Mouse (Mus musculus) limb, embryonic 13.5 days (tissue): ENCODE measurements around the gene Lrrc1. TPM values are rescaled to one million over a fixed set of nuclear protein-coding genes. Genes with fewer than 3 reads are reported as not detected.

Experiments
- ATAC-seq: fragments of 200-750 bp; cut with Nextera tagmentation; 2 replicates; pipeline ENCODE4 v1.8.0; 2017; ENCODE audit warnings: low read depth, moderate number of reproducible peaks, moderate TSS enrichment; ENCODE audit not compliant: low FRiP score
- H3K27ac ChIP-seq: fragments of 300-500 bp; sonication (generic); 2 replicates; pipeline ENCODE4 v1.5.1; 2015; ENCODE audit warnings: inconsistent platforms, mild to moderate bottlenecking, moderate library complexity
- H3K27me3 ChIP-seq: fragments of 300-500 bp; sonication (generic); 2 replicates; pipeline ENCODE4 v1.6.1; 2015; ENCODE audit warnings: mild to moderate bottlenecking, inconsistent platforms
- H3K36me3 ChIP-seq: fragments of 300-500 bp; sonication (generic); 2 replicates; pipeline ENCODE4 v1.6.1; 2015; ENCODE audit warnings: inconsistent platforms, mild to moderate bottlenecking, moderate library complexity
- H3K4me1 ChIP-seq: fragments of 300-500 bp; sonication (generic); 2 replicates; pipeline ENCODE4 v1.6.1; 2015; ENCODE audit warnings: inconsistent platforms
- H3K4me2 ChIP-seq: fragments of 300-500 bp; sonication (generic); replicated peaks from 2 replicates; pipeline ENCODE4 v1.6.1; 2015; ENCODE audit warnings: inconsistent platforms, mild to moderate bottlenecking, moderate library complexity
- H3K4me3 ChIP-seq: fragments of 300-500 bp; sonication (generic); 2 replicates; pipeline ENCODE4 v1.5.1; 2015; ENCODE audit warnings: moderate library complexity, mild to moderate bottlenecking, inconsistent platforms
- H3K9ac ChIP-seq: fragments of 300-500 bp; sonication (generic); 2 replicates; pipeline ENCODE4 v1.6.1; 2015; ENCODE audit warnings: mild to moderate bottlenecking, inconsistent platforms
- H3K9me3 ChIP-seq: fragments of 300-500 bp; sonication (generic); 2 replicates; pipeline ENCODE4 v1.6.1; 2016; ENCODE audit warnings: inconsistent platforms
- whole genome bisulfite sequencing: fragments of 180-500 bp; shearing (Covaris S2); methylation state at CpG from one replicate; pipeline ENCODE4 v1.1.7; 2015; 5-methylcytosine and 5-hydroxymethylcytosine counted together
- polyA plus RNA-seq: library from polyadenylated mRNA; unstranded; fragments of >200 nt; fragmentation: Nextera tagmentation; extraction: Ambion mirVana; gene quantifications from 2 replicates; pipeline ENCODE4 v1.2.1, GENCODE M21; 2015

Gene Lrrc1
- polyA plus RNA-seq, 1 experiment from 2014 or later, result 12.2 TPM

- ATAC-seq, result no peak
- Histone ChIP-seq H3K36me3 (no peaks in the 10 kb centered on the region), H3K9me3 (no peaks in the 10 kb centered on the region), H3K9ac (no peak overlapping the region), H3K27ac (no peak overlapping the region), H3K4me2 (no peak overlapping the region), H3K27me3 (no peaks in the 10 kb centered on the region), H3K4me3 (no peak overlapping the region), H3K4me1 (peaks cover 20% of the 10 kb centered on the region)
- 87% methylated on average over 7 of the region's 7 CpGs for WGBS
Observed at GRCm38 (mm10) chr9:77410524-77410923, 134.1 kb downstream of the Lrrc1 start.

- H3K36me3 ChIP-seq, result no peaks in the 10 kb centered on the region
- no peaks in the 10 kb centered on the region for H3K9me3 ChIP-seq
- no peak overlapping the region for H3K4me3 ChIP-seq
- no peak overlapping the region for H3K4me2 ChIP-seq
- H3K4me1 ChIP-seq, result peaks cover 17% of the 10 kb centered on the region
- H3K27ac ChIP-seq, result no peak overlapping the region
- ATAC-seq, result no peak
- WGBS, result 42% methylated on average over 6 of the region's 6 CpGs
- no peak overlapping the region for H3K9ac ChIP-seq
- no peaks in the 10 kb centered on the region for H3K27me3 ChIP-seq
Observed at GRCm38 (mm10) chr9:77408053-77408603, 136.5 kb downstream of the Lrrc1 start.

- no peak for ATAC-seq
- no peaks in the 10 kb centered on the region for H3K9me3 ChIP-seq
- H3K9ac ChIP-seq, result no peak overlapping the region
- H3K36me3 ChIP-seq, result no peaks in the 10 kb centered on the region
- H3K27me3 ChIP-seq, result no peaks in the 10 kb centered on the region
- no peak overlapping the region for H3K4me2 ChIP-seq
- peaks cover 9% of the 10 kb centered on the region for H3K4me1 ChIP-seq
- 56% methylated on average over 7 of the region's 7 CpGs for WGBS
- no peak overlapping the region for H3K27ac ChIP-seq
- H3K4me3 ChIP-seq, result no peak overlapping the region
Observed at GRCm38 (mm10) chr9:77406906-77407305, 137.8 kb downstream of the Lrrc1 start.

- no peaks in the 10 kb centered on the region for H3K4me1 ChIP-seq
- no peak overlapping the region for H3K4me3 ChIP-seq
- H3K27me3 ChIP-seq, result no peaks in the 10 kb centered on the region
- no peaks in the 10 kb centered on the region for H3K9me3 ChIP-seq
- H3K27ac ChIP-seq, result no peak overlapping the region
- no peak for ATAC-seq
- H3K4me2 ChIP-seq, result no peak overlapping the region
- WGBS, result 83% methylated on average over 4 of the region's 4 CpGs
- no peaks in the 10 kb centered on the region for H3K36me3 ChIP-seq
- no peak overlapping the region for H3K9ac ChIP-seq
Observed at GRCm38 (mm10) chr9:77404458-77404857, 140.2 kb downstream of the Lrrc1 start.

GRCm38 (mm10) chr9:77403961-77404360 is 140.7 kb downstream of the Lrrc1 start:
- H3K36me3 ChIP-seq, result no peaks in the 10 kb centered on the region
- 80% methylated on average over 6 of the region's 6 CpGs for WGBS
- H3K4me3 ChIP-seq, result no peak overlapping the region
- H3K27me3 ChIP-seq, result no peaks in the 10 kb centered on the region
- H3K9me3 ChIP-seq, result no peaks in the 10 kb centered on the region
- no peak overlapping the region for H3K9ac ChIP-seq
- no peak overlapping the region for H3K27ac ChIP-seq
- H3K4me1 ChIP-seq, result no peaks in the 10 kb centered on the region
- no peak overlapping the region for H3K4me2 ChIP-seq
- ATAC-seq, result no peak

GRCm38 (mm10) chr9:77402971-77403370 is 141.7 kb downstream of the Lrrc1 start:
- 93% methylated on average over 1 of the region's 1 CpGs for WGBS
- H3K4me3 ChIP-seq, result no peak overlapping the region
- no peaks in the 10 kb centered on the region for H3K36me3 ChIP-seq
- no peak overlapping the region for H3K9ac ChIP-seq
- no peaks in the 10 kb centered on the region for H3K9me3 ChIP-seq
- no peak overlapping the region for H3K27ac ChIP-seq
- H3K27me3 ChIP-seq, result no peaks in the 10 kb centered on the region
- no peak for ATAC-seq
- no peaks in the 10 kb centered on the region for H3K4me1 ChIP-seq
- no peak overlapping the region for H3K4me2 ChIP-seq

GRCm38 (mm10) chr9:77399801-77400200 is 144.9 kb downstream of the Lrrc1 start:
- no peak overlapping the region for H3K27ac ChIP-seq
- ATAC-seq, result no peak
- H3K36me3 ChIP-seq, result no peaks in the 10 kb centered on the region
- no peak overlapping the region for H3K4me3 ChIP-seq
- whole genome bisulfite sequencing, result 92% methylated on average over 5 of the region's 5 CpGs
- no peaks in the 10 kb centered on the region for H3K27me3 ChIP-seq
- no peak overlapping the region for H3K4me2 ChIP-seq
- H3K9me3 ChIP-seq, result no peaks in the 10 kb centered on the region
- H3K4me1 ChIP-seq, result no peaks in the 10 kb centered on the region
- no peak overlapping the region for H3K9ac ChIP-seq

- no peaks in the 10 kb centered on the region for H3K27me3 ChIP-seq
- H3K9ac ChIP-seq, result no peak overlapping the region
- no peak for ATAC-seq
- WGBS, result 56% methylated on average over 13 of the region's 13 CpGs
- H3K9me3 ChIP-seq, result no peaks in the 10 kb centered on the region
- no peak overlapping the region for H3K4me3 ChIP-seq
- H3K4me2 ChIP-seq, result no peak overlapping the region
- no peaks in the 10 kb centered on the region for H3K36me3 ChIP-seq
- H3K4me1 ChIP-seq, result no peaks in the 10 kb centered on the region
- H3K27ac ChIP-seq, result no peak overlapping the region
Observed at GRCm38 (mm10) chr9:77398856-77399631, 145.6 kb downstream of the Lrrc1 start.

GRCm38 (mm10) chr9:77397027-77397426 is 147.6 kb downstream of the Lrrc1 start:
- Histone ChIP-seq H3K36me3 (no peaks in the 10 kb centered on the region), H3K27me3 (no peaks in the 10 kb centered on the region), H3K9me3 (no peaks in the 10 kb centered on the region), H3K4me1 (no peaks in the 10 kb centered on the region), H3K27ac (no peak overlapping the region), H3K4me2 (no peak overlapping the region), H3K4me3 (no peak overlapping the region), H3K9ac (no peak overlapping the region)
- 56% methylated on average over 4 of the region's 4 CpGs for WGBS
- no peak for ATAC-seq

GRCm38 (mm10) chr9:77391248-77391647 is 153.4 kb downstream of the Lrrc1 start:
- H3K36me3 ChIP-seq, result no peaks in the 10 kb centered on the region
- H3K27me3 ChIP-seq, result no peaks in the 10 kb centered on the region
- no peak overlapping the region for H3K27ac ChIP-seq
- H3K4me2 ChIP-seq, result no peak overlapping the region
- no peaks in the 10 kb centered on the region for H3K9me3 ChIP-seq
- no peak for ATAC-seq
- H3K9ac ChIP-seq, result no peak overlapping the region
- H3K4me3 ChIP-seq, result no peak overlapping the region
- H3K4me1 ChIP-seq, result no peaks in the 10 kb centered on the region
- 94% methylated on average over 10 of the region's 10 CpGs for WGBS

- Histone ChIP-seq H3K4me3 (no peak overlapping the region), H3K9me3 (no peaks in the 10 kb centered on the region), H3K4me2 (no peak overlapping the region), H3K27ac (no peak overlapping the region), H3K4me1 (peaks cover 8% of the 10 kb centered on the region), H3K36me3 (no peaks in the 10 kb centered on the region), H3K27me3 (no peaks in the 10 kb centered on the region), H3K9ac (no peak overlapping the region)
- ATAC-seq, result no peak
- WGBS, result 89% methylated on average over 8 of the region's 8 CpGs
Observed at GRCm38 (mm10) chr9:77388956-77389355, 155.7 kb downstream of the Lrrc1 start.

- Histone ChIP-seq H3K4me3 (no peak overlapping the region), H3K9ac (no peak overlapping the region), H3K9me3 (no peaks in the 10 kb centered on the region), H3K4me1 (peaks cover 17% of the 10 kb centered on the region), H3K36me3 (no peaks in the 10 kb centered on the region), H3K27ac (no peak overlapping the region), H3K4me2 (no peak overlapping the region), H3K27me3 (no peaks in the 10 kb centered on the region)
- 33% methylated on average over 1 of the region's 1 CpGs for WGBS
- ATAC-seq, result no peak
Observed at GRCm38 (mm10) chr9:77386751-77387150, 157.9 kb downstream of the Lrrc1 start.

GRCm38 (mm10) chr9:77385611-77386010 is 159.1 kb downstream of the Lrrc1 start:
- H3K4me3 ChIP-seq, result no peak overlapping the region
- no peaks in the 10 kb centered on the region for H3K36me3 ChIP-seq
- no peaks in the 10 kb centered on the region for H3K9me3 ChIP-seq
- H3K27me3 ChIP-seq, result 0 out of 2 replicates have a peak, but pooled peaks cover 2% of the 10 kb centered on the region
- 0 out of 2 replicates have a peak, but pooled peaks have one; percentile 12 for ATAC-seq
- no peak overlapping the region for H3K9ac ChIP-seq
- no peak overlapping the region; the same call in 1 of the 2 replicates for H3K27ac ChIP-seq
- peak overlapping the region; percentile 45 for H3K4me2 ChIP-seq
- H3K4me1 ChIP-seq, result peaks cover 17% of the 10 kb centered on the region
- 60% methylated on average over 12 of the region's 12 CpGs for WGBS
